ENCODE assay signal across 8 mouse cellular contexts in genomic region chr7:92520820-92521219, GRCm38 (mm10). TPM values are rescaled to one million over a fixed set of nuclear protein-coding genes. Genes with fewer than 3 reads are reported as not detected.
DNase-seq lines count a peak whose midpoint lies in the region; ATAC-seq and TF ChIP-seq lines count a peak whose summit lies in the region.

No protein-coding gene starts in this region.

- H3K27ac ChIP-seq in midbrain, embryonic 11.5 days (ENCODE audit: low read depth, low read length), result no peak overlapping the region
- H3K27ac ChIP-seq in midbrain, embryonic 15.5 days, result no peak overlapping the region
- no peak overlapping the region for H3K27ac ChIP-seq in embryonic facial prominence, embryonic 14.5 days (replicated peaks; ENCODE audit: low read depth, low read length)
- no peak overlapping the region for H3K27ac ChIP-seq in liver, embryonic 14.5 days

- no peak overlapping the region for H3K4me3 ChIP-seq in midbrain, embryonic 11.5 days (ENCODE audit: low read depth, low read length)
- H3K4me3 ChIP-seq in midbrain, embryonic 15.5 days, result no peak overlapping the region
- H3K4me3 ChIP-seq in embryonic facial prominence, embryonic 14.5 days (ENCODE audit: low read depth, low read length), result no peak overlapping the region
- no peak overlapping the region for H3K4me3 ChIP-seq in liver, embryonic 14.5 days (ENCODE audit: insufficient read depth in 1 of 2, low read depth in 2 of 2, low read length in 2 of 2)

- peak; percentile 14 for DNase-seq in gastrocnemius, postnatal 10 days
- DNase-seq in gastrocnemius, adult 8-10 months (ENCODE audit: low spot score in 2 of 2), result no peak
- peak; percentile 86 for DNase-seq in midbrain, embryonic 11.5 days (ENCODE audit: low spot score, missing footprints)
- DNase-seq in brain, adult 2 months (ENCODE audit: low read depth, low spot score), result peak; percentile 84
- peak; percentile 51 for DNase-seq in embryonic facial prominence, embryonic 14.5 days (ENCODE audit: low spot score)
- DNase-seq in liver, embryonic 14.5 days (ENCODE audit: low read depth in 3 of 3, low spot score in 3 of 3), result peak in 2 of 3 experiments; percentile 1
- DNase-seq in spleen, adult 12 weeks (ENCODE audit: low spot score), result no peak

- no peaks in the 10 kb centered on the region for H3K4me1 ChIP-seq in midbrain, embryonic 11.5 days (ENCODE audit: control insufficient read depth, insufficient read depth, low read length)
- H3K4me1 ChIP-seq in midbrain, embryonic 15.5 days, result no peaks in the 10 kb centered on the region
- H3K4me1 ChIP-seq in embryonic facial prominence, embryonic 14.5 days (ENCODE audit: control insufficient read depth, insufficient read depth, low read length), result no peaks in the 10 kb centered on the region; the same call in 1 of the 2 replicates
- no peaks in the 10 kb centered on the region for H3K4me1 ChIP-seq in liver, embryonic 14.5 days (replicated peaks; ENCODE audit: control insufficient read depth in 2 of 2, insufficient read depth in 2 of 2, low read length in 1 of 2)

- TF ChIP-seq EP300 in liver, embryonic 14.5 days (IDR thresholded peaks at IDR 0.05; ENCODE audit: low read depth), result no peak

- H3K9ac ChIP-seq in midbrain, embryonic 11.5 days (ENCODE audit: low read length), result no peak overlapping the region
- H3K9ac ChIP-seq in midbrain, embryonic 15.5 days, result no peak overlapping the region
- no peak overlapping the region for H3K9ac ChIP-seq in embryonic facial prominence, embryonic 14.5 days (ENCODE audit: low read depth, low read length)
- no peak overlapping the region for H3K9ac ChIP-seq in liver, embryonic 14.5 days (replicated peaks)

- WGBS in midbrain, embryonic 11.5 days, result 41% methylated on average over 4 of the region's 4 CpGs
- WGBS in midbrain, embryonic 15.5 days, result 31% methylated on average over 4 of the region's 4 CpGs
- WGBS in embryonic facial prominence, embryonic 14.5 days, result 29% methylated on average over 4 of the region's 4 CpGs
- WGBS in liver, embryonic 14.5 days (ENCODE audit: insufficient replicate concordance), result 30% methylated on average over 4 of the region's 4 CpGs

- H3K9me3 ChIP-seq in midbrain, embryonic 11.5 days (ENCODE audit: control insufficient read depth, low read length), result no peaks in the 10 kb centered on the region
- H3K9me3 ChIP-seq in midbrain, embryonic 15.5 days, result no peaks in the 10 kb centered on the region
- no peaks in the 10 kb centered on the region for H3K9me3 ChIP-seq in embryonic facial prominence, embryonic 14.5 days (ENCODE audit: control insufficient read depth, low read length)
- H3K9me3 ChIP-seq in liver, embryonic 14.5 days (ENCODE audit: control insufficient read depth, low read length), result no peaks in the 10 kb centered on the region

- H3K36me3 ChIP-seq in midbrain, embryonic 11.5 days (ENCODE audit: control insufficient read depth, insufficient read depth, low read length), result no peaks in the 10 kb centered on the region
- H3K36me3 ChIP-seq in midbrain, embryonic 15.5 days (replicated peaks), result no peaks in the 10 kb centered on the region
- no peaks in the 10 kb centered on the region for H3K36me3 ChIP-seq in embryonic facial prominence, embryonic 14.5 days (ENCODE audit: control insufficient read depth, insufficient read depth, low read length)
- H3K36me3 ChIP-seq in liver, embryonic 14.5 days (replicated peaks; ENCODE audit: control insufficient read depth, insufficient read depth, low read depth), result no peaks in the 10 kb centered on the region

- TF ChIP-seq CTCF in liver, embryonic 14.5 days (IDR thresholded peaks at IDR 0.05; ENCODE audit: low read depth), result peak; percentile 41

- no peak overlapping the region for H3K4me2 ChIP-seq in midbrain, embryonic 11.5 days
- H3K4me2 ChIP-seq in midbrain, embryonic 15.5 days, result no peak overlapping the region
- no peak overlapping the region for H3K4me2 ChIP-seq in embryonic facial prominence, embryonic 14.5 days (ENCODE audit: low read depth, low read length)
- H3K4me2 ChIP-seq in liver, embryonic 14.5 days (ENCODE audit: low read depth), result no peak overlapping the region

- no peak for ATAC-seq in midbrain, embryonic 11.5 days (ENCODE audit: low FRiP score)
- ATAC-seq in midbrain, embryonic 15.5 days (replicated peaks), result no peak
- no peak for ATAC-seq in embryonic facial prominence, embryonic 14.5 days (ENCODE audit: low read depth)
- ATAC-seq in liver, embryonic 14.5 days (ENCODE audit: insufficient read depth), result no peak

- H3K27me3 ChIP-seq in midbrain, embryonic 11.5 days (ENCODE audit: control insufficient read depth, insufficient read depth, low read length), result no peaks in the 10 kb centered on the region
- no peaks in the 10 kb centered on the region for H3K27me3 ChIP-seq in midbrain, embryonic 15.5 days (replicated peaks)
- no peaks in the 10 kb centered on the region for H3K27me3 ChIP-seq in embryonic facial prominence, embryonic 14.5 days (replicated peaks; ENCODE audit: control insufficient read depth, insufficient read depth, low read length)
- no peaks in the 10 kb centered on the region for H3K27me3 ChIP-seq in liver, embryonic 14.5 days (ENCODE audit: control insufficient read depth, insufficient read depth, low read length)

RNA-seq across cellular contexts. Expression of gene Ccdc90b, which starts 40.1 kb away (rescaled TPM):
- total RNA-seq in gastrocnemius, postnatal 10 days (2021), result 10 to 100 TPM; 24.8 to 26.2 TPM
- 10 to 100 TPM; 19.6 to 24.4 (median 22.1) TPM for total RNA-seq in gastrocnemius, adult 8-10 months (2022)
- polyA plus RNA-seq in midbrain, embryonic 11.5 days (2014; fragmentation: Nextera tagmentation; extraction: Ambion mirVana), result 87.1 and 93.5 TPM in 2 replicates
- polyA plus RNA-seq in midbrain, embryonic 15.5 days (2015; fragmentation: Nextera tagmentation; extraction: Ambion mirVana), result 57.5 and 57.9 TPM in 2 replicates
- 49.0 and 56.1 TPM in 2 replicates for polyA plus RNA-seq in embryonic facial prominence, embryonic 14.5 days (2014; fragmentation: Nextera tagmentation; extraction: Ambion mirVana)
- 4.2 and 8.3 TPM in 2 replicates for polyA plus RNA-seq in liver, embryonic 14.5 days (2012; rRNA removed)
- polyA plus RNA-seq in liver, embryonic 14.5 days (2014; fragmentation: Nextera tagmentation; extraction: Ambion mirVana), result 13.6 and 15.5 TPM in 2 replicates

Comparison
In these comparisons a context has a peak if more than half of its experiments do, and no peak if none do; other contexts are left out.
1. DNase-seq: peak in gastrocnemius, postnatal 10 days (single experiment), midbrain, embryonic 11.5 days (single experiment), brain, adult 2 months (single experiment), embryonic facial prominence, embryonic 14.5 days (single experiment) and liver, embryonic 14.5 days (2 of 3); none in gastrocnemius, adult 8-10 months (0 of 2) and spleen, adult 12 weeks (single experiment).